Mouse (Mus musculus) megakaryocyte, embryonic 14.5 days (primary cell): Measurements from ENCODE around the gene Nsun7.

Experiments
- FLI1 ChIP-seq: IDR thresholded peaks from 2 replicates; pipeline ENCODE4 v1.6.1; 2012; ENCODE audit warnings: low read length, inconsistent platforms, mixed read lengths
- GATA1 ChIP-seq: IDR thresholded peaks from 3 replicates; pipeline ENCODE4 v1.6.1; 2012; ENCODE audit warnings: mixed read lengths, low read length, inconsistent platforms, borderline replicate concordance

- no peak for TF ChIP-seq GATA1
- TF ChIP-seq FLI1: no peak
Observed at GRCm38 (mm10) chr5:66345140-66345539, 85.4 kb downstream of the Nsun7 start.
